Mouse (Mus musculus) forebrain, postnatal 0 days (tissue): ENCODE results near the gene Ncaph2. TPM values are rescaled to one million over a fixed set of nuclear protein-coding genes. Genes with fewer than 3 reads are reported as not detected.

Experiments
- ATAC-seq: fragments of 200-750 bp; cut with Nextera tagmentation; 2 replicates; pipeline ENCODE4 v1.8.0; 2017; ENCODE audit warnings: mild to moderate bottlenecking, moderate library complexity
- DNase-seq: peaks from one replicate; pipeline ENCODE4 v3.0.0-alpha.2; 2015
- H3K27ac ChIP-seq: fragments of 300-500 bp; sonication (generic); 2 replicates; pipeline ENCODE4 v1.5.1; 2014; ENCODE audit warnings: low read depth, mild to moderate bottlenecking, antibody characterized with exemption, low read length, moderate library complexity, mixed read lengths
- H3K27me3 ChIP-seq: fragments of 300-500 bp; sonication (generic); 2 replicates; pipeline ENCODE4 v1.6.1; 2014; ENCODE audit warnings: mild to moderate bottlenecking, low read length, mixed read lengths; ENCODE audit not compliant: insufficient read depth
- H3K36me3 ChIP-seq: fragments of 300-500 bp; sonication (generic); 2 replicates; pipeline ENCODE4 v1.6.1; 2014; ENCODE audit warnings: mild to moderate bottlenecking, moderate library complexity; ENCODE audit not compliant: insufficient read depth
- H3K4me1 ChIP-seq: fragments of 300-500 bp; sonication (generic); 2 replicates; pipeline ENCODE4 v1.6.1; 2014; ENCODE audit warnings: antibody characterized with exemption; ENCODE audit not compliant: insufficient read depth
- H3K4me2 ChIP-seq: fragments of 300-500 bp; sonication (generic); 2 replicates; pipeline ENCODE4 v1.6.1; 2014; ENCODE audit warnings: low read depth, mild to moderate bottlenecking, moderate library complexity
- H3K4me3 ChIP-seq: fragments of 300-500 bp; sonication (generic); 2 replicates; pipeline ENCODE4 v1.5.1; 2014; ENCODE audit warnings: low read depth, low read length, mixed read lengths
- H3K9ac ChIP-seq: fragments of 300-500 bp; sonication (generic); 2 replicates; pipeline ENCODE4 v1.6.1; 2014; ENCODE audit warnings: mild to moderate bottlenecking
- H3K9me3 ChIP-seq: fragments of 300-500 bp; sonication (generic); 2 replicates; pipeline ENCODE4 v1.6.1; 2016; ENCODE audit warnings: low read length
- CTCF ChIP-seq: sonication (generic); IDR thresholded peaks from 2 replicates; pipeline ENCODE4 v1.5.1; 2016; ENCODE audit warnings: antibody characterized with exemption, control low read depth, low read depth
- WGBS: fragments of 180-500 bp; shearing (Covaris S2); extraction: QIAGEN DNeasy Blood & Tissue Kit; methylation state at CpG from one replicate; pipeline ENCODE4 v1.1.7; 2014; 5-methylcytosine and 5-hydroxymethylcytosine counted together
- polyA plus RNA-seq: library from polyadenylated mRNA; unstranded; fragments of >200 nt; fragmentation: Nextera tagmentation; extraction: Ambion mirVana; gene quantifications from 2 replicates; pipeline ENCODE4 v1.2.1, GENCODE M21; 2015
- total RNA-seq: library from RNA; depleted of rRNA; stranded (reverse); fragments of >200 nt; gene quantifications from 2 replicates; pipeline ENCODE4 v1.2.3, GENCODE M21; 2014

The Ncaph2 gene
- total and polyA plus RNA-seq, 2 experiments from 2014 or later = 93.8 to 94.9 TPM

DNA sequence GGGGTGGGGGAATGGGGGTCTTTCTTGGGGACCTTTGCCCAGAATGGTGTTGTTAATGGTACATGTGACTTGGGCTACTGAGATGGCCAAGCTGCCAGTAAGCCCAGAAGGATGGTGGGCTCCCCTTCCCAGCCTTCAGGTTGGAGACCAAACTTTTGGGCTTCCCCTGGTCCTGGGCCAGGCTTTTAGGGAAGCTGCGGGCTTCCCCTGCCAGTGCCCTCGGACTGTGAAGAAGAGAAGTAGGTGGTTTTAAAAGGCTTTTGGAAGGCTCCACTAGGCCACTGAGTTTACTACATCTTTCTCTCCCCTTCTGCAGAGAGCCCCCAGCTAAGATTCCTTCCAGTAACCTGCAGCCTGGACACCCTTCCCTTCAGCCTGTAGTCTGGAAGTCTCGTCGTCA, 31.9 kb upstream of the Ncaph2 start:
- 91% methylated on average over 4 of the region's 4 CpGs for whole genome bisulfite sequencing
- Histone ChIP-seq H3K4me1 (no peaks in the 10 kb centered on the region), H3K27ac (no peak overlapping the region), H3K36me3 (no peaks in the 10 kb centered on the region), H3K27me3 (peaks cover 6% of the 10 kb centered on the region; the same call in 1 of the 2 replicates), H3K9me3 (no peaks in the 10 kb centered on the region), H3K9ac (no peak overlapping the region), H3K4me3 (no peak overlapping the region), H3K4me2 (no peak overlapping the region)
- no peak for TF ChIP-seq CTCF
- no peak for DNase-seq
- ATAC-seq = no peak

DNA sequence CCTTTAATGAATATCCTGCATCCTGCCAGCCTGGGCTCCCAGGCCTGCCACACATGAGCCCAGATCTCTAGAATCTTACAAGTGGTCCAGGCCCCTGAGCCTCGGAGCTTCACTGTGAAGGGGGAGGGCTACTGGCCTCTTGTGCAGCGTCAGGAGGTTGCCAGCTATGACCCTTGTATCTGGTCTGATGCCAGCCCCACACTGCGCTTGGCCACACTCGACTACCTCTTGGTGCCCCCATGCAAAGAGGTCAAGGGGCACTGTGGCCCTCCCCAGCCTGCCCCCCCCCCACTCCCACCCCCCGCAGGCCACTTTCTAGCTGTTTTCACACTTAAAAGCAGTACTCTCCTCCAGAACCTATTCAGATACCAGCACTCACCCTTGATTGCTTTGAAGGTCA, 29.1 kb upstream of the Ncaph2 start:
- H3K4me2 ChIP-seq = no peak overlapping the region
- DNase-seq (no peak), ATAC-seq (no peak)
- H3K9me3 ChIP-seq = no peaks in the 10 kb centered on the region
- 72% methylated on average over 5 of the region's 5 CpGs for WGBS
- no peak for TF ChIP-seq CTCF
- H3K27me3 ChIP-seq = peaks cover 6% of the 10 kb centered on the region; the same call in 1 of the 2 replicates
- no peak overlapping the region for H3K9ac ChIP-seq
- H3K4me3 ChIP-seq = no peak overlapping the region
- H3K4me1 ChIP-seq = no peaks in the 10 kb centered on the region
- H3K27ac ChIP-seq = no peak overlapping the region
- H3K36me3 ChIP-seq = no peaks in the 10 kb centered on the region

DNA sequence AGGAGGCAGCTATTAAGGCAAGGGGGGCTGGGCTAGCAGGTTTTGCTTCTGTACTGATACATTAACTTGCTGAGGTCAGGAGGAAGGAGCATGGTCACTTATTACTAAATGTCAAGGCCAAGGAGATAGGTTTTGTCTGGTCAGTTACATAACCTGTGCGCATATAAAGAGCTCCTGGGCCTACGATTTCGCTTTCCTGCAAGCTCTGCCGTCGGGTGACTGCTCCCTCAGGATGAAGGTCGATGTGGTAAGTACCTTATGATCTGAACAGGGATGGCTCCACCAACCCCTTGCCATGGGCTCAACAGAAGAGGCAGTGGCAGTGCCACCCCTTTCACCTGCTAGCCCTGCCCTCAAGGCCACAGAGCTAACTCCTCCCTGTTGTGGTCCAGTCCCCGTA, 21.2 kb upstream of the Ncaph2 start, which contains the start of gene Miox:
Gene Miox, plus strand, starts transcription at position 128 of the 400 bp plus-strand sequence.
- no peak for TF ChIP-seq CTCF
- Histone ChIP-seq H3K9ac (no peak within 1 kb of the TSS), H3K27me3 (no peaks in the 10 kb centered on the region), H3K27ac (no peak within 1 kb of the TSS), H3K4me3 (no peak within 1 kb of the TSS), H3K4me1 (no peaks in the 10 kb centered on the region), H3K4me2 (no peak within 1 kb of the TSS), H3K36me3 (no peaks in the 10 kb centered on the region), H3K9me3 (no peaks in the 10 kb centered on the region)
- no peak for ATAC-seq
- 92% methylated on average over 7 of the region's 7 CpGs for WGBS
- no peak for DNase-seq

DNA sequence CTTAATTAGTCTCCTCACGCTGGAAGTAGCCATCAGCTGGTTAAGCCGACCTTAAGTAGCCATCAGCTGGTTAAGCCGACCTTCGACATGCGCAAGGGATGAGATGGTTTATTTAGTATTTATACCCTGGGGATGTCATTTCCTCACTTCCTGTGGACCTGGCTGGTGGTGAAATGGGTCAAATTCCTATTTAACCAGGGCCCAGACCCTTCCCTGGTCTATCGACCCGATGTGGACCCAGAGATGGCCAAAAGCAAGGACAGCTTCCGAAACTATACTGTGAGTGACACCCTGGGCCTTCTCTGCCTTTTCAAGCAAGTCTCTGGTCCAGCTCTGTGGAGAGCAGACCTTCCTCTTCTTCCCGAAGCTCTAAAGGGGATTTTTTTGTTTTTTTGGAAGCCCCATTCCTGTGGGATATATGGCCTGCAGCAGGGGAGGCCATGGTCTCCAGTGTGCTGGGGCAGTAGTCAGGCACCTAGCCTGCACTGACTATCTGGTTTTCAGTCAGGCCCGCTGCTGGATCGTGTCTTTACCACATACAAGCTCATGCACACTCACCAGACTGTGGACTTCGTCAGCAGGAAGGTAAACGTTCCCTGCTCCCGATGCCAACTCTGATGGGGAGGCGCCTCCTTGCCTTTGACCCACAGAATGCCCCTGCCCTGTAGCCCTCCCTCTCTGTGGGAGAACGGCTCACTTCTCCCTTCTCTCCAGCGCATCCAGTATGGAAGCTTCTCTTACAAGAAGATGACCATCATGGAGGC, 20.6 kb upstream of the Ncaph2 start:
- no peaks in the 10 kb centered on the region for H3K27me3 ChIP-seq
- no peak overlapping the region for H3K4me3 ChIP-seq
- H3K9me3 ChIP-seq = no peaks in the 10 kb centered on the region
- no peak overlapping the region for H3K9ac ChIP-seq
- no peak overlapping the region for H3K27ac ChIP-seq
- ATAC-seq (no peak), DNase-seq (no peak)
- 85% methylated on average over 17 of the region's 17 CpGs for whole genome bisulfite sequencing
- no peaks in the 10 kb centered on the region for H3K36me3 ChIP-seq
- no peak for TF ChIP-seq CTCF
- no peak overlapping the region for H3K4me2 ChIP-seq
- H3K4me1 ChIP-seq = no peaks in the 10 kb centered on the region

DNA sequence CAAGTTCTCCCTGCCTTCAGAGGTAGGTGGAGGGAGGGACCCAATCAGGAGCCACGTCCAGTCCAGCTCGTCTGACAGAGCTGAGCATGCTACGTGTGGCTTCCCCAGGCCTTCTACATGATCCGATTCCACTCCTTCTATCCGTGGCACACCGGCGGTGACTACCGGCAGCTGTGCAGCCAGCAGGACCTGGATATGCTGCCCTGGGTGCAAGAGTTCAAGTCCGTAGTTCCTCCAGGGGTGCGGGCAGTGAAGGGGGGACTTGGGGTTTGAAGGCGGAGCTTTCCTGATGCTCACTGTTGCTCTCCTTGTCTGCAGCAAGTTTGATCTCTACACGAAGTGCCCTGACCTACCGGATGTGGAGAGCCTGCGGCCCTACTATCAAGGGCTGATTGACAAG, 19.1 kb upstream of the Ncaph2 start:
- no peak overlapping the region for H3K4me2 ChIP-seq
- no peak overlapping the region for H3K9ac ChIP-seq
- ATAC-seq (no peak), DNase-seq (no peak)
- no peaks in the 10 kb centered on the region for H3K4me1 ChIP-seq
- no peak overlapping the region for H3K27ac ChIP-seq
- no peaks in the 10 kb centered on the region for H3K27me3 ChIP-seq
- H3K36me3 ChIP-seq = no peaks in the 10 kb centered on the region
- H3K4me3 ChIP-seq = no peak overlapping the region
- TF ChIP-seq CTCF = no peak
- no peaks in the 10 kb centered on the region for H3K9me3 ChIP-seq
- WGBS = 85% methylated on average over 14 of the region's 14 CpGs

DNA sequence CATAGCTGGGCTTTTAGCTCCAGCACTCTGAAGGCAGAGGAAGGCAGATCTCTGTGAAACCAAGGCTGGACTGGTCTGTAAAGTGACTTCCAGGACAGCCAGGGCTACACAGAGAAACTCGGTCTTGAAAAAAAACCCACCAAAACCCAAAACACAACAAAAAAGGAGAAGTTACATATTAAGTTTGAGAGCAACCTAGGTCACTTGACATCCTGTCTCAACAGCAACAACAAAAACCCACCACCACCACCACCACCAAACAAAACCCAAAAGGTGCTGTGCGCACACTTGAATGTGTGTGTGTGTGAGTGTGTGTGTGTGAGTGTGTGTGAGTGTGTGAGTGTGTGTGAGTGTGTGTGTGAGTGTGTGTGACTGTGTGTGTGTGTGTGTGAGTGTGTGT, 15.8 kb upstream of the Ncaph2 start:
- DNase-seq = no peak
- Histone ChIP-seq H3K27me3 (no peaks in the 10 kb centered on the region), H3K4me2 (no peak overlapping the region), H3K9ac (no peak overlapping the region), H3K4me3 (no peak overlapping the region), H3K4me1 (no peaks in the 10 kb centered on the region), H3K36me3 (no peaks in the 10 kb centered on the region), H3K27ac (no peak overlapping the region), H3K9me3 (no peaks in the 10 kb centered on the region)
- WGBS = 93% methylated on average over 2 of the region's 2 CpGs
- ATAC-seq = no peak
- no peak for TF ChIP-seq CTCF

DNA sequence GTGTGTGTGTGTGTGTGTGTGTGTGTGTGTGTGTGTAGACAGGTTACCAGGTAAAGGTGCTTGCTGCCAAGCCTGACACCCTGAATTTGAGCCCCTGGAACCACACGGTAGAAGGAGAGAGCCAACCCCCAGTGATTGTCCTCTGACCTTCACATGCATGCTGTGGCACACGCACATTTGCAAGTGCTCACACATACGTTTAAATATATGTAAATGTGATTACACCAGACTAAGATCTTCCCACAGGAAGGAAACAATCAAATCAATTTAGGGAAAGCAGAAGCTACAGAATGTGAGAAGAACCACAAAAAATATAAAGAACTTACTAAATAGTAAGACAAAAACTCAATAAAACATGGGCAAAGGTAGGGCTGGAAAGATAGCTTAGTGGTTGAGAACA, 15.4 kb upstream of the Ncaph2 start:
- TF ChIP-seq CTCF = no peak
- no peak for DNase-seq
- no peak for ATAC-seq
- H3K9ac ChIP-seq = no peak overlapping the region
- H3K4me1 ChIP-seq = no peaks in the 10 kb centered on the region
- H3K9me3 ChIP-seq = no peaks in the 10 kb centered on the region
- no peak overlapping the region for H3K27ac ChIP-seq
- no peak overlapping the region for H3K4me2 ChIP-seq
- no peaks in the 10 kb centered on the region for H3K36me3 ChIP-seq
- H3K27me3 ChIP-seq = no peaks in the 10 kb centered on the region
- H3K4me3 ChIP-seq = no peak overlapping the region
- 89% methylated on average over 3 of the region's 3 CpGs for WGBS
